Mouse (Mus musculus) ZHBTc4 (cell line): ENCODE results near the gene Dok5.

Experiments
- DNase-seq: peaks from one replicate; pipeline ENCODE4 v3.0.0-alpha.2; 2011; ENCODE audit warnings: low read depth, low spot score

Dok5 gene

DNA sequence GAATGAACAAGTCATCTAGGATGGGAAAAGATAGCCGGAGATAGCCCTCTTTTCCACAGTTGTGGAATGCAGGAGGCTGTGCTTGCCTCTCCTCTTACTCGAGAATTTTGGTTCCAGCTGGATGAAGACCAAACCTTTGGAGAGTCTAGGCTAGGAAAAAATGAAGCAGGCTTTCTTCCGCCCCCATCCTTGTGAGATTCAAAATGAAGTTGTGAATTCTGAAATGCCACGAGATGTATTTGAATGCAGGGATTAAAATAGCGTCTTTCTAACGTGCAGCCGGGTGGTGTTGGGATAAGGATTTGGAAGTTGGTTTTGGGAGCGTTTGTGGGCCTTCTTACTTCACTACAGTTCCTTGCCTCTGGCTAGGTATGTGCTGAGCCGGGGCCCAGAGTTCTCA is 6.8 kb downstream of the Dok5 start:
- no peak for DNase-seq

DNA sequence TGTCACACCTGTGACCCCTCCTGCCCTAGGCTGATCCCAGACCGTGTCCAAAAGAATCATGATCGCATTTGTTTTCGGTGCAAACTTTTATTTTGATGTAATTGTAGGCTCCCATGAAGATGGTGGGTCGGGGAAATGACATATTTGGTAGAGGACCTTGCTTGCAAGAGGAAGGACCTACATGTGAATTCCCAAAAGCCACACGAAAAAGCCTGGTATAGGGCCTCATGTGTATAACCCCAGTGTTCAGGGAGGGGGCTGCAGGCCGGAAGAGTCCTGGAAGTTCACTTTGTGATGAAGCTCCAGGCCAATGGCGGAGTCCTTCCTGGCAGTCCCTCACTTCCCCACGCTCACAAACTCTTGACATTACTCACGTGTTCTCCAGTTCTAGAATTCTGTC is 7.3 kb downstream of the Dok5 start:
- DNase-seq, result no peak

DNA sequence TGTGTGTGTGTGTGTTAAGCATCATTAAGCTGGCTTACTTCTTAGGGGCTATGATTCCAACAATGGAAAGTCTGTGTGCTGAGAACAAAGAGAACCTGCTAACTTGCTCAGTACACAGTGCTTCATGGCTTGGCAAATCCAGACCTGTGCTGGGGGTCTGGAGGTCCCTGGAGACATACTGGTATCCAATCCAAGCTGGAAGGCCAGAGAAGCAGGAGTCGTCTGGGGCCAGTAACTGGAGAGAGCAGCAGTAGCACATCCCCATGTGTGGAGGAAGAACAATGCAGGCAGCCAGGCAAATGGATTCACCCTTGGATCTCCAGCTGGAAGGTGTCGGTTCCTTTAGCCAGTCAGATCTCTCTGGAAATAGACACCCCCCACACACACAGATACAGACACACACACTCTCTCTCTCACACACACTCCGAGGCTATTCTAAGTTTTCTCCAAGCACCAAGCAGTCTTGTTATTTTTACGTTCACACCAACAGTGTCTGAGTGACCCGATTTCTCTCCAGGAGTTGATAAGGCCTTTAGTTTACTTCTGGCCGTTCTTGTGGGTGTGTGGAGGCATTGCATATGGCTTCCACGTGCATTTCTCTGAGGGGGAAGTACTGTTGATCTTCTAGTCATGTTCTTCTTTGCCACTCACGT is 8.2 kb downstream of the Dok5 start:
- DNase-seq, result no peak

GRCm38 (mm10) chr2:170743521-170743920 is 11.9 kb downstream of the Dok5 start:
- no peak for DNase-seq

DNA sequence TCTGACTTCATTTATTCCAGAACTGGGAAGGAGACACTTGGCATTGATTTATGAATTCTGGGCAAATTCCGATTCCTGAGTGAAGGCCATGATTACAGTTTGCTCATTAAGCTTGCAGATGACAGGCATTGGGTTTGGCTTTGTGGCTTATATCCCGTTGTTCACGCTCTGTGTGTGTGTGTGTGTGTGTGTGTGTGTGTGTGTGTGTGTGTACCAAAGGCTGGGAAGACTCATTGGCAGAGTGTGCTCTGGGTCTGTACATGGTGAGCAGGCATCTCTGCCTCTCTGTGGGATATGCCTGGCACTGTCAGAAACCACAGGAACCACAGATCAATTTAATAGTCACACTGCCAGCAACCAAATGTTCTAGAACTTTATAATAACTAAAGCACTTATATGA is 17.3 kb downstream of the Dok5 start:
- DNase-seq, result no peak

- no peak for DNase-seq
Measured at GRCm38 (mm10) chr2:170752191-170752850, 20.7 kb downstream of the Dok5 start.

- DNase-seq, result peak; percentile 47
Measured at GRCm38 (mm10) chr2:170755817-170756216, 24.2 kb downstream of the Dok5 start.

DNA sequence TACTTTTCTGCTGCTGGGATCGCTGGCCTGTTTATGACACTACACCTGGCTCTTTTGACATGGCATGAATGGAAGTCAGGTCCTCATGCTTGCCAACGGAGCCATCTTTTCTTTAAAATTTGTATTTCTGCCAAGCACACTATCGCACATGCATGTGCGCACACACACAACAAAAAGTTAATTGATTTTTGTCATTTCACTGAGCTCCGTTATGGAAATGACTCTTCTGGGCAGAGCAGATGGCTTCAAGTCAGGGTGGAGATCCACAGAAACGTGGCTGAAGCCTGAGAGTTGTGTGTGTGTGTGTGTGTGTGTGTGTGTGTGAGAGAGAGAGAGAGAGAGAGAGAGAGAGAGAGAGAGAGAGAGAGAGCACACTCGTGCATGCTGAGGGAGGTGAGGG is 25.1 kb downstream of the Dok5 start:
- no peak for DNase-seq

- no peak for DNase-seq
Measured at GRCm38 (mm10) chr2:170757228-170757875, 25.7 kb downstream of the Dok5 start.

- DNase-seq, result no peak
Measured at GRCm38 (mm10) chr2:170758201-170758600, 26.6 kb downstream of the Dok5 start.

- no peak for DNase-seq
Measured at GRCm38 (mm10) chr2:170764704-170765103, 33.1 kb downstream of the Dok5 start.

GRCm38 (mm10) chr2:170767243-170767642 is 35.6 kb downstream of the Dok5 start:
- DNase-seq, result no peak

DNA sequence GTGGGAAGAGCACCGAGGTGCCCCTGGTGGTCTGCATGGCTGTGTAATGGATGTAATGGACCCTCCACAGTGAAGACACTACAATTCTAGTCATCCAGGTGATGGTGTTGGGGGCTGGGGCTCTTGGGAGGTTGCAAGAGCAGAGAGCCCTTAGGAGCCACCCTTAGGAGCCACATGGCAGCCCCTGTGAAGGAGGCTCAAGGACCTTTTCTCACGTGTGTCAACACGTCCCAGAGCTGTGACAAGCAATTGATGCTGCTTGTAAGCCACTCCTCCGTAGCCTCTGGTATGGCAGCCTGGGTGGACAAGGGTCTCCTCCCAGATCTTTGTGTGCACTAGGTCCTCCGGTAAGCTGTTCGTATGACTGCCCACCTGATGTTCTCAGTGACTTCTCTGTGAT is 37.1 kb downstream of the Dok5 start:
- DNase-seq, result no peak

DNA sequence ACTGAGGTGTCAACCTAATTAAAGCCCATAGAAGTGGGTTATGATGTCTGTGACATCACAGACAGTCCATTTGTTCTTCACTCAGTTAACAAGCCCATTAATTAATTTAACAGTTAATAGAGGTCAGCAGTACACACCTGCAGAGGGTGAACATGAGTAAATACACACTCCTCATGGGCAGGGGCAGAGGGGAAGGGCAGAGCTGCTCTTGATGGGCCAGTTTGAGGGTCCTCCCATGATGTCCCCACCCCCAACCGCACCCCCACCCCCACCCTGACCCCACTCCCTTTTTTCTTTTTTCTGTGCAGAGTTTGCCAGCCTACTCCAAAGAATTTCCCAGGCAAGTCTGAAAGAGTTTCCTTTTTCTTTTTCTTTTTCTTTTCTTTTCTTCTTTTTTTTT is 39.9 kb downstream of the Dok5 start:
- DNase-seq, result no peak

DNA sequence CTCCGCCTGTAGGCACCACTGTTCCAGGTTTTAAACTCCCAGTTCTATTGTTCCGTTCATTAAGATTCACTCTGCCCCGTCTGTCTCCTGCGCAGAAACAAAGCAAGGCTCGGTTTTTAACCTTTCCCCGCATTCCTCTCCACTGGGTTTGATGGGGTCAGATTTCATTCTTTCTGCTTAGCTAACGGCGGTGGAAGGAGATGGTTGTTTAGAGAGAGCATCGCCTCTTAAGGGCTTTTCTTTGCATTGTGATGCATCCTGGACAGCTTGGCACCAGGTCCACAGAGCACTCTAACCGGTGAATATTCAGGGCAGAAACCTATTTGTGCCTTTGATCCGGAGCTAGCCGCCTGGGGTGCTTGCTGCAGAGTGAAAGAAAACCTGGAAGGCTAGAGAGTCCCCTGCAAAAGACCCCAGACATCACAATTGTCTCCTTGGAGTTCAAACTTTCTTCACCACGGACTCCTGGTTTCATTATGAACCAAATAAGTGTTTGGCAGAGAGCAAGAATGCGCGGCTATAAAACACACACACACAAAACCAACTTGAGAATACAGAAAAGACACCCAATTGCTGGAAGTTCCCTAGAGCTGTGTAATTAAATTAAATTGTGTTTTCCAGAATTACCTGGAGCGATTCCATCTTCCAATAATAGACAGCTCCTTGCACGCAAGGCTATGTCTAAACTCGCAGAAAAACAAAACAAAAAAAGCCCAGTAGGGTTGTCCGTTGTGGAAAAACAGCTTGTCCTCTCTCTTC is 40.7 kb downstream of the Dok5 start:
- peak; percentile 97 for DNase-seq

- no peak for DNase-seq
Measured at GRCm38 (mm10) chr2:170772885-170773270, 41.3 kb downstream of the Dok5 start.

- peak; percentile 55 for DNase-seq
Measured at GRCm38 (mm10) chr2:170775577-170775976, 44.0 kb downstream of the Dok5 start.

DNA sequence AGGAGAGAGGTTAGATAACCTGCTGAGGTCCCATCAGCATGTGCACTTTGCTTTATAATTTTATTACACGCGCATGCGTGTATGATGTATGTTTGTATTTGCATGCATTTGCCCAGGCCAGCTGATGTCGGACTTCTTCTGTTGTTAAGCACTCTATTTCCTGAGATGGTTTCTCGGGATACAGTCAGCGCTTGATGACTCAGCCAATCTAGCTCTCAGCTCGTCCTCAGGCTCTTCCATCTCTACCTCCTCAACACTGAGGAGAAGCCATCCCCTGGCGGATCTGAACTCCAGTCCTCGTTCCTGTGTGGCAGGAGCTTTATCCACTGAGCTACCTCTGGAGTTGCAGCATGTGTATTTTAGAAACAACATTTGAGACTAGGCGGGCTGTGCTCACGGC is 44.5 kb downstream of the Dok5 start:
- peak; percentile 6 for DNase-seq

DNA sequence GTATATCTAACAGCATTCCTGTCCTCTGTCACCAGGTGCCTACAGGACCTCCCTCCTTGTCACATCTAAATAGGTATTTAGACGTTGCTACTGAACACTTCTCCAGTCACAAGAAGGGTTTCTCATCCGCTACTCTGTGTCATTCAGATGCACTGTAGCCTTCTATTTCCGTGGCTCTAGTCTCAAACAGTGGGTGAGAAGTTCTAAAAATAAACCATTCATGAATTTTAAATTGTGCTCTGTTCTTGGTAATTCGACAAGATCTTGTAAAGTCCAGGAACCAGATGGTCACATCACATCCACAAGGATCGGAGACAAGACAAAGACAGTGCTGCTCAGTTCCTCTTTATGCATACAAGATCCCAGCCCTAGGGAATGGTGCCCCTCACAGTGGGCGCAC is 46.0 kb downstream of the Dok5 start:
- DNase-seq, result no peak

DNA sequence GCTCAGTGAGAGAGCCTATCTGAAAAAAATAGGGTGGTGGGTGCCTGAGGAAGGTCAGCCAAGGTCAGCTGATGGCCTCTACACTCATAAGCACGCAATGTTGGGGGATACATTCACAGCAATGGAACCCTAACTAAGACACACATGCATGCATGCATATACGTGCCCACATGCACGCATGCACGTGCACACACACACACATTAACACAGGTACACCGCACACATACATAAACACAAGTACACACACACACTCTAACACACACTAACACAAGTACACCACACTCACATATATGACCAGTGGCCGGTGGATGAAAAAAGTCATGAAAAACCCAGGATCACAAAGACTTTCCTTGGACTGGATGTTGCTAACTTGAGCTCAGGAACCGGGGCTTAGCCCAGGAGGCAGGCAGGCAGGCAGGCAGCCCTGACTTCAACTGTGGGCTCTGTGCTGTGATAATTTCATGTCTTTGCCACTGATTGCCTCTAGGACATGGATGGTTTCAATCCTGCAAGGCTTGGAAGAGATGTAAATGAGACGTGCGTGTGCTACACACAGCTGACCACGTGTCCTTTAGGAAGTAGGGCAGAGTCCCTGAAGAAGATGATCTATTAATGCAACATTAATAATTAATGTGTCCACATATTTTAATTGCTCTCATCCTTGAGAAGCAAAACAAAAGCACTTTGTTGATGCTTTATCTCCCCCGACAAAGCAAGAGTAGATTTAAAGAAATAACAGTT is 48.6 kb downstream of the Dok5 start:
- no peak for DNase-seq

- DNase-seq, result peak; percentile 83
Measured at GRCm38 (mm10) chr2:170788101-170788500, 56.5 kb downstream of the Dok5 start.
